Mouse (Mus musculus) liver, adult 10 weeks (tissue): Measurements from ENCODE around the gene Vmn1r213. TPM values are rescaled to one million over a fixed set of nuclear protein-coding genes. Genes with fewer than 3 reads are reported as not detected.

Source experiments
- polyA plus RNA-seq: library from polyadenylated mRNA; stranded (reverse); fragments of 350-450 nt; fragmentation: Illumina TruSeq; extraction: RNeasy Lipid Tissue Mini Kit (QIAGEN cat#74804); gene quantifications from one replicate; pipeline ENCODE4 v1.2.3, GENCODE M21; 2014; ENCODE audit warnings: low read depth, low replicate concordance

Vmn1r213 gene
- polyA plus RNA-seq, result not detected

DNA sequence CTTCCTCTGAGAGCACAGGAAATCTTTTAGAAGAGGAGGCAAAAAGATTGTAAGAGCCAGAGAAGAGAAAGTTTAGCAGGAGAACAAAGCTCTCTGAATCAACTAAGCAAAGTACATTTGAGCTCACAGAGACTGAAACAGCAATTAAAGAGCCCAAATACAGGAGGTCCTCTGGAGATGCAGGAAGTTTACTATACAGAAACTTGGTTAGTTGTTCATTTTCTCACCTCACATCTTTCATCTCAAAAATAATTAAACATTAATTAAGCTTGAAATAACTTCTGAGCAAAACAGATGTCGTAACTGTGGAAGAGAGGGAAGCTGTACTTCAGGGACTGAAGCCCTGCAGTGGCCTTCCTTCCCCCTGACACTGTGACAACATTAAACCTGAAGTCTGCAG, at the start of gene Vmn1r213:
Vmn1r213 (plus strand) TSS at position 301 of the 400 bp plus-strand sequence.

GRCm38 (mm10) chr13:23030118-23030517, 22.7 kb downstream of the Vmn1r213 start, which contains the start of gene Vmn1r214:
Gene Vmn1r214, plus strand, starts transcription at chr13:23030418.

Other genes with a start within 250 kb of the Vmn1r213 start
- not detected for gene Vmn1r208, start 230.3 kb upstream of the Vmn1r213 start, polyA plus RNA-seq
- not detected for gene Vmn1r209, start 198.0 kb upstream of the Vmn1r213 start, polyA plus RNA-seq
- not detected for gene Vmn1r210, start 176.3 kb upstream of the Vmn1r213 start, polyA plus RNA-seq
- not detected for gene Vmn1r211, start 150.1 kb upstream of the Vmn1r213 start, polyA plus RNA-seq
- not detected for gene Vmn1r212, start 123.5 kb upstream of the Vmn1r213 start, polyA plus RNA-seq
- gene Vmn1r214, start 22.8 kb downstream of the Vmn1r213 start, polyA plus RNA-seq, result not detected
- gene Vmn1r215, start 60.4 kb downstream of the Vmn1r213 start, polyA plus RNA-seq, result not detected
- gene Vmn1r217, start 110.6 kb downstream of the Vmn1r213 start, polyA plus RNA-seq, result not detected
- not detected for gene Vmn1r218, start 125.5 kb downstream of the Vmn1r213 start, polyA plus RNA-seq
- gene Vmn1r219, start 151.7 kb downstream of the Vmn1r213 start, polyA plus RNA-seq, result not detected
- gene Vmn1r220, start 180.3 kb downstream of the Vmn1r213 start, polyA plus RNA-seq, result not detected
- gene Vmn1r221, start 206.5 kb downstream of the Vmn1r213 start, polyA plus RNA-seq, result not detected
- not detected for gene Vmn1r222, start 228.3 kb downstream of the Vmn1r213 start, polyA plus RNA-seq
- gene Vmn1r223, start 239.5 kb downstream of the Vmn1r213 start, polyA plus RNA-seq, result not detected